ENCODE assay signal across 13 mouse cellular contexts in genomic region chr2:105392514-105392913, GRCm38 (mm10).
"Had no signal": no experiment of that assay in that cellular context is flagged by ENCODE, and none has a peak within 500 bp of the region (broad histone marks: within the 10 kb centered on the region; RNA-seq: fewer than 3 reads in every experiment).

No protein-coding gene starts in this region.

- H3K27me3 ChIP-seq: limb, embryonic 13.5 days; lung, embryonic 15.5 days; neural tube, embryonic 13.5 days had no signal

- H3K9me3 ChIP-seq: limb, embryonic 13.5 days; lung, embryonic 15.5 days; midbrain, embryonic 12.5 days; neural tube, embryonic 13.5 days had no signal

- H3K4me3 ChIP-seq: limb, embryonic 13.5 days; lung, embryonic 15.5 days; midbrain, embryonic 12.5 days; neural tube, embryonic 13.5 days had no signal

- H3K27ac ChIP-seq: limb, embryonic 13.5 days; lung, embryonic 15.5 days; midbrain, embryonic 12.5 days; neural tube, embryonic 13.5 days had no signal

- H3K4me2 ChIP-seq: limb, embryonic 13.5 days; liver, embryonic 11.5 days; lung, embryonic 15.5 days; midbrain, embryonic 12.5 days; neural tube, embryonic 13.5 days had no signal

- ATAC-seq: intestine, embryonic 16.5 days; midbrain, embryonic 16.5 days had no signal

- DNase-seq: left cerebral cortex, postnatal 4 days; retina, postnatal 1 day; right cerebral cortex, postnatal 4 days; spleen, adult 18-20 months; thymus, adult 18-20 months; thymus, postnatal 14 days had no signal

- H3K9ac ChIP-seq: limb, embryonic 13.5 days; lung, embryonic 15.5 days; midbrain, embryonic 12.5 days; neural tube, embryonic 13.5 days had no signal
